Mouse (Mus musculus) MEL (cell line): ENCODE measurements around the gene Mpp4.

Source experiments
- CTCF ChIP-seq, 3 experiments: IDR thresholded peaks in 2 of 3; conservative IDR thresholded peaks in 1 of 3; 2 replicates each; pipeline ENCODE4 v1.5.1; 2011 to 2012; ENCODE audit warnings: low read length in 3 of 3, low read depth in 2 of 3, mild to moderate bottlenecking in 2 of 3, improper control_type of control experiment in 1 of 3, inconsistent platforms in 1 of 3, mixed read lengths in 1 of 3, moderate library complexity in 1 of 3; ENCODE audit not compliant: control insufficient read depth in 1 of 3, insufficient read depth in 1 of 3, poor library complexity in 1 of 3, severe bottlenecking in 1 of 3
- GATA1 ChIP-seq: IDR thresholded peaks from 2 replicates; pipeline ENCODE4 v1.6.1; 2011; ENCODE audit warnings: low read depth, low read length, improper control_type of control experiment
- MXI1 ChIP-seq: IDR thresholded peaks from 2 replicates; pipeline ENCODE4 v1.6.1; 2011; ENCODE audit warnings: mild to moderate bottlenecking, low read depth, low read length, improper control_type of control experiment
- MYB ChIP-seq: IDR thresholded peaks from 2 replicates; pipeline ENCODE4 v1.6.1; 2011; ENCODE audit warnings: mild to moderate bottlenecking, low read depth, low read length, improper control_type of control experiment
- NRF1 ChIP-seq: IDR thresholded peaks from 2 replicates; pipeline ENCODE4 v1.6.1; 2014; ENCODE audit warnings: low read depth, mild to moderate bottlenecking, inconsistent platforms, low read length, improper control_type of control experiment, moderate library complexity; ENCODE audit not compliant: poor library complexity, insufficient read depth, severe bottlenecking
- POLR2A ChIP-seq, 2 experiments: IDR thresholded peaks; 2 replicates each; pipeline ENCODE4 v1.6.1; 2011 to 2012; ENCODE audit warnings: low read length in 2 of 2, mild to moderate bottlenecking in 2 of 2, control low read depth in 1 of 2, improper control_type of control experiment in 1 of 2, low read depth in 1 of 2, moderate library complexity in 1 of 2; ENCODE audit not compliant: control insufficient read depth in 1 of 2, insufficient read depth in 1 of 2, poor library complexity in 1 of 2
- SMC3 ChIP-seq: IDR thresholded peaks from 2 replicates; pipeline ENCODE4 v1.6.1; 2011; ENCODE audit warnings: low read depth, low read length, improper control_type of control experiment
- TAL1 ChIP-seq: IDR thresholded peaks from 2 replicates; pipeline ENCODE4 v1.6.1; 2012; ENCODE audit warnings: mild to moderate bottlenecking, inconsistent platforms, low read length, moderate library complexity, mixed read lengths
- TBP ChIP-seq: IDR thresholded peaks from 2 replicates; pipeline ENCODE4 v1.8.0; 2011; ENCODE audit warnings: low read depth, low read length, improper control_type of control experiment
- USF1 ChIP-seq: IDR thresholded peaks from 2 replicates; pipeline ENCODE4 v1.6.1; 2014; ENCODE audit warnings: low read depth, mild to moderate bottlenecking, inconsistent platforms, low read length, improper control_type of control experiment, moderate library complexity
- USF2 ChIP-seq, 2 experiments: IDR thresholded peaks; 2 replicates each; pipeline ENCODE4 v1.6.1; 2011 to 2012; ENCODE audit warnings: improper control_type of control experiment in 2 of 2, low read length in 2 of 2, borderline replicate concordance in 1 of 2, inconsistent platforms in 1 of 2, low read depth in 1 of 2, mild to moderate bottlenecking in 1 of 2; ENCODE audit not compliant: insufficient read depth in 1 of 2

DNA sequence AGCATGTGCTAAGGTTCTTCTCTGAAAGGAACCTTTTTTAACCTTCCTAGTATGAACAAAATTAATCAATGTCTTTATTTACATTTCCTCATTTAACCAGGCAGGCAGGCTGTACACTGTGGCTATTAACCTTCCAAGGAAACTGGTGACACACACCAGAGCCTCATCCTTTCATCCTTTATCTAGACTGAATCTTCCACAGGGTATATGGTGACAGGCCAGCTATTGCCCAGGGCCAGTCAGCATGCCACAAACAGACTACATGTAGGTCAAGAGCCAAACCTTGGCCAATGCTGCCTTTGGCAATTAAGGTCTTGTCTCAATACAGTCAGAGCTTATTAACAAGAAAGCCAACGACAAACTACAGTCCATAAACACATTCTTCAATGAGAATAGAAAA lies 38.4 kb upstream of the Mpp4 start:
- TF ChIP-seq USF2 (IDR thresholded peaks at IDR 0.05; ENCODE audit: borderline replicate concordance in 1 of 2, insufficient read depth in 1 of 2, low read depth in 1 of 2, low read length in 2 of 2), result no peak
- no peak for TF ChIP-seq GATA1
- no peak for TF ChIP-seq CTCF (IDR thresholded peaks at IDR 0.05 in 2 of 3, conservative IDR thresholded peaks at IDR 0.05 in 1 of 3; ENCODE audit: control insufficient read depth in 1 of 3, insufficient read depth in 1 of 3, low read depth in 2 of 3, low read length in 3 of 3, poor library complexity in 1 of 3, severe bottlenecking in 1 of 3)
- no peak for TF ChIP-seq TBP
- TF ChIP-seq MYB, result no peak
- no peak for TF ChIP-seq SMC3
- TF ChIP-seq POLR2A (IDR thresholded peaks at IDR 0.05; ENCODE audit: control insufficient read depth in 1 of 2, insufficient read depth in 1 of 2, low read depth in 1 of 2, low read length in 2 of 2, poor library complexity in 1 of 2), result no peak
- TF ChIP-seq USF1, result no peak
- no peak for TF ChIP-seq NRF1
- TF ChIP-seq TAL1, result no peak
- no peak for TF ChIP-seq MXI1
